Mouse (Mus musculus) ES-Bruce4 (cell line): Measurements from ENCODE around the gene Dctn2.

Source experiments
- CTCF ChIP-seq: IDR thresholded peaks from one replicate; pipeline ENCODE4 v1.8.1; 2011; ENCODE audit warnings: low read depth, low read length
- POLR2A ChIP-seq: IDR thresholded peaks from one replicate; pipeline ENCODE4 v1.8.1; 2011; ENCODE audit warnings: low read length; ENCODE audit not compliant: insufficient read depth

DNA sequence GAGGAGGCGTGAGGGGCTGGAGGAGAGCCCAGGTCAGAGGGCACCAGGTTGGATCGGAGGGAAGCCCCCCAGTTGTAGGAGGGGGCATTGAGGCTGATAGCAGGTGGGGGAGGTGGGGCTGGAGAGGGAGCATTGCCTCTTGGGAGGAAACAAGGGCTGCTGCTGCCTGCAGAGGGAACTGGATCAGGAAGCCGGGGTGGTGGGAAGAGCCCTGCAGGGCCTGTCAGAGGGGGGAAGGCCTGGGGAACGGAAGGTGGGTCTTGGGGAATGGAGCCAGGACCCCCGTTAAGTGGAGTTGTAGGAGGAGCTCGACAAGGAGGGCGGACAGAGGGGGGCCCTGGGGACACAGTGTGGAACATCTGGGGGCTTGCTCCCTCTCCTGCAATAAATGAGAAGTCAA is 20.0 kb downstream of the Dctn2 start:
- TF ChIP-seq CTCF (no peak), POLR2A (no peak)
